Mouse (Mus musculus) heart, adult 2 months (tissue): ENCODE measurements around the gene Hnrnpul2. TPM values are rescaled to one million over a fixed set of nuclear protein-coding genes. Genes with fewer than 3 reads are reported as not detected.
A peak's percentile ranks its signal among the peaks of the same experiment; 100 is the strongest.

Experiments
- DNase-seq, 2 experiments: peaks; one replicate each; pipeline ENCODE4 v3.0.0; 2021
- H3K27ac ChIP-seq: fragments of 200-600 bp; 2 replicates; pipeline ENCODE4 v1.8.1; 2022
- H3K27me3 ChIP-seq: fragments of 200-500 bp; 2 replicates; pipeline ENCODE4 v1.6.1; 2012; ENCODE audit warnings: mild to moderate bottlenecking, low read length, inconsistent platforms, mixed read lengths; ENCODE audit not compliant: control insufficient read depth, insufficient read depth
- H3K36me3 ChIP-seq: fragments of 200-500 bp; 2 replicates; pipeline ENCODE4 v1.6.1; 2012; ENCODE audit warnings: low read length, inconsistent platforms; ENCODE audit not compliant: control insufficient read depth, insufficient read depth
- H3K4me1 ChIP-seq: fragments of 200-500 bp; 2 replicates; pipeline ENCODE4 v1.6.1; 2011; ENCODE audit warnings: low read length; ENCODE audit not compliant: control insufficient read depth, insufficient read depth
- H3K4me3 ChIP-seq: fragments of 200-600 bp; 2 replicates; pipeline ENCODE4 v1.8.1; 2022
- H3K79me2 ChIP-seq: fragments of 200-500 bp; replicated peaks from 2 replicates; pipeline ENCODE4 v1.6.1; 2012; ENCODE audit warnings: mild to moderate bottlenecking, inconsistent platforms, low read length, moderate library complexity, mixed read lengths; ENCODE audit not compliant: control insufficient read depth, insufficient read depth
- H3K9ac ChIP-seq: fragments of 200-500 bp; 2 replicates; pipeline ENCODE4 v1.6.1; 2012; ENCODE audit warnings: low read depth, mild to moderate bottlenecking, control low read depth, inconsistent platforms, low read length, mixed read lengths
- CTCF ChIP-seq: fragments of 200-600 bp; IDR thresholded peaks from 2 replicates; pipeline ENCODE4 v1.8.1; 2022; ENCODE audit warnings: antibody characterized with exemption, mild to moderate bottlenecking, moderate library complexity
- EP300 ChIP-seq: fragments of 200-500 bp; IDR thresholded peaks from 2 replicates; pipeline ENCODE4 v1.6.1; 2011; ENCODE audit warnings: low read depth, low read length, control low read depth; ENCODE audit not compliant: insufficient read depth
- POLR2A ChIP-seq: fragments of 200-500 bp; IDR thresholded peaks from 2 replicates; pipeline ENCODE4 v1.6.1; 2011; ENCODE audit warnings: mild to moderate bottlenecking, low read depth, low read length, control low read depth; ENCODE audit not compliant: insufficient read depth
- WGBS: fragments of 180-500 bp; shearing (Covaris S2); methylation state at CpG from one replicate; pipeline ENCODE4 v1.1.7; 2018; 5-methylcytosine and 5-hydroxymethylcytosine counted together
- intact Hi-C: fragments of 180-260 bp; cut with DNase I; formaldehyde crosslinking; loops from one replicate; pipeline ENCODE4 v1.15.1; 2025
- polyA plus RNA-seq: library from polyadenylated mRNA; depleted of rRNA; stranded (reverse); fragments of >200 nt; gene quantifications from 2 replicates; pipeline ENCODE4 v1.2.3, GENCODE M21; 2012
- total RNA-seq, 2 experiments: library from RNA; stranded (reverse); gene quantifications; 2 replicates each; pipeline ENCODE4 v1.2.3; 2021

The Hnrnpul2 gene
- total and polyA plus RNA-seq, 3 experiments: 12.4 to 47.5 (median 44.7) TPM

- under 1% methylated on average over 46 of the region's 48 CpGs for WGBS
Observed at GRCm38 (mm10) chr19:8820424-8820956, 680 bp downstream of the Hnrnpul2 start.

GRCm38 (mm10) chr19:8821146-8821545, 1.3 kb downstream of the Hnrnpul2 start:
- peak overlapping the region; percentile 97 for H3K27ac ChIP-seq
- peaks cover 7% of the 10 kb centered on the region for H3K4me1 ChIP-seq
- no peaks in the 10 kb centered on the region for H3K27me3 ChIP-seq
- intact Hi-C loops: loop anchor here (5.0 kb wide), 1 partner anchor 76 kb away; the partner anchor contains the start of gene Ganab
- no peak for DNase-seq
- H3K4me3 ChIP-seq: peak overlapping the region; percentile 86
- peak overlapping the region; percentile 93 for H3K9ac ChIP-seq
- whole genome bisulfite sequencing: under 1% methylated on average over 7 of the region's 7 CpGs
- H3K36me3 ChIP-seq: peaks cover 31% of the 10 kb centered on the region
- H3K79me2 ChIP-seq: peaks cover 1% of the 10 kb centered on the region; the same call in 1 of the 2 replicates
- no peak for TF ChIP-seq POLR2A
- TF ChIP-seq CTCF: no peak
- no peak for TF ChIP-seq EP300

More at GRCm38 (mm10) chr19:8820424-8820956, 680 bp downstream of the Hnrnpul2 start:
- peaks cover 1% of the 10 kb centered on the region; the same call in 1 of the 2 replicates for H3K79me2 ChIP-seq
- H3K4me3 ChIP-seq: peak overlapping the region; percentile 86
- H3K27me3 ChIP-seq: no peaks in the 10 kb centered on the region
- peaks cover 27% of the 10 kb centered on the region for H3K36me3 ChIP-seq
- H3K4me1 ChIP-seq: peaks cover 7% of the 10 kb centered on the region
- TF ChIP-seq POLR2A: no peak
- TF ChIP-seq EP300: no peak
- TF ChIP-seq CTCF: no peak
- peak overlapping the region; percentile 93 for H3K9ac ChIP-seq
- peak overlapping the region; percentile 97 for H3K27ac ChIP-seq
- DNase-seq: no peak
- intact Hi-C loops: loop anchor here (5.0 kb wide), 1 partner anchor 77 kb away; the partner anchor contains the start of gene Ganab

GRCm38 (mm10) chr19:8822696-8823095, 2.9 kb downstream of the Hnrnpul2 start:
- WGBS: 40% methylated on average over 8 of the region's 8 CpGs
- Histone ChIP-seq H3K9ac (no peak overlapping the region), H3K36me3 (peaks cover 42% of the 10 kb centered on the region), H3K27ac (no peak overlapping the region), H3K27me3 (no peaks in the 10 kb centered on the region), H3K4me3 (peak overlapping the region; percentile 86; the same call in 1 of the 2 replicates), H3K4me1 (peaks cover 7% of the 10 kb centered on the region), H3K79me2 (0 out of 2 replicates have a peak, but pooled peaks cover 2% of the 10 kb centered on the region)
- TF ChIP-seq EP300: no peak
- no peak for TF ChIP-seq POLR2A
- no peak for TF ChIP-seq CTCF
- no peak for DNase-seq
- intact Hi-C loops: loop anchor here (2.0 to 5.0 kb wide), 2 partner anchors 14 to 75 kb away; partner anchors contain the start of genes Bscl2 and Ganab

GRCm38 (mm10) chr19:8829660-8830059, 9.8 kb downstream of the Hnrnpul2 start, which contains the start of gene AC129217.1:
Gene AC129217.1 (plus strand): TSS chr19:8829773.
- Histone ChIP-seq H3K36me3 (peaks cover 35% of the 10 kb centered on the region), H3K4me1 (no peaks in the 10 kb centered on the region), H3K27ac (no peak within 1 kb of the TSS), H3K4me3 (no peak within 1 kb of the TSS), H3K9ac (no peak within 1 kb of the TSS), H3K27me3 (no peaks in the 10 kb centered on the region), H3K79me2 (peaks cover 2% of the 10 kb centered on the region; the same call in 1 of the 2 replicates)
- DNase-seq: no peak
- TF ChIP-seq CTCF (no peak), POLR2A (no peak), EP300 (no peak)
- WGBS: 80% methylated on average over 8 of the region's 8 CpGs
- intact Hi-C loops: no loop called here

- H3K4me3 ChIP-seq: no peak overlapping the region
- H3K9ac ChIP-seq: no peak overlapping the region
- H3K79me2 ChIP-seq: peaks cover 2% of the 10 kb centered on the region; the same call in 1 of the 2 replicates
- intact Hi-C loops: no loop called here
- no peaks in the 10 kb centered on the region for H3K4me1 ChIP-seq
- peaks cover 34% of the 10 kb centered on the region for H3K36me3 ChIP-seq
- 82% methylated on average over 8 of the region's 8 CpGs for WGBS
- H3K27ac ChIP-seq: no peak overlapping the region
- no peaks in the 10 kb centered on the region for H3K27me3 ChIP-seq
- TF ChIP-seq EP300: no peak
- no peak for TF ChIP-seq CTCF
- TF ChIP-seq POLR2A: no peak
- DNase-seq: no peak
Observed at GRCm38 (mm10) chr19:8830664-8831063, 10.9 kb downstream of the Hnrnpul2 start.

GRCm38 (mm10) chr19:8831262-8831661, 11.5 kb downstream of the Hnrnpul2 start:
- TF ChIP-seq CTCF (no peak), EP300 (no peak), POLR2A (no peak)
- Histone ChIP-seq H3K4me1 (no peaks in the 10 kb centered on the region), H3K27me3 (no peaks in the 10 kb centered on the region), H3K27ac (no peak overlapping the region), H3K36me3 (peaks cover 28% of the 10 kb centered on the region), H3K4me3 (no peak overlapping the region), H3K79me2 (peaks cover 2% of the 10 kb centered on the region; the same call in 1 of the 2 replicates), H3K9ac (no peak overlapping the region)
- intact Hi-C loops: no loop called here
- 84% methylated on average over 11 of the region's 11 CpGs for WGBS
- DNase-seq: no peak
